Mouse (Mus musculus) midbrain, embryonic 13.5 days (tissue): ENCODE measurements around the gene Tspan5. TPM values are rescaled to one million over a fixed set of nuclear protein-coding genes. Genes with fewer than 3 reads are reported as not detected.

Source experiments
- ATAC-seq: fragments of 200-750 bp; cut with Nextera tagmentation; 2 replicates; pipeline ENCODE4 v1.8.0; 2017; ENCODE audit warnings: mild to moderate bottlenecking, moderate TSS enrichment, moderate library complexity
- H3K27ac ChIP-seq: fragments of 300-500 bp; sonication (generic); 2 replicates; pipeline ENCODE4 v1.5.1; 2015; ENCODE audit warnings: inconsistent platforms, mild to moderate bottlenecking, moderate library complexity
- H3K27me3 ChIP-seq: fragments of 300-500 bp; sonication (generic); 2 replicates; pipeline ENCODE4 v1.6.1; 2015; ENCODE audit warnings: mild to moderate bottlenecking, inconsistent platforms
- H3K36me3 ChIP-seq: fragments of 300-500 bp; sonication (generic); 2 replicates; pipeline ENCODE4 v1.6.1; 2015; ENCODE audit warnings: mild to moderate bottlenecking, inconsistent platforms
- H3K4me1 ChIP-seq: fragments of 300-500 bp; sonication (generic); replicated peaks from 2 replicates; pipeline ENCODE4 v1.6.1; 2015; ENCODE audit warnings: inconsistent platforms
- H3K4me2 ChIP-seq: fragments of 300-500 bp; sonication (generic); replicated peaks from 2 replicates; pipeline ENCODE4 v1.6.1; 2015; ENCODE audit warnings: moderate library complexity, mild to moderate bottlenecking, inconsistent platforms
- H3K4me3 ChIP-seq: fragments of 300-500 bp; sonication (generic); replicated peaks from 2 replicates; pipeline ENCODE4 v1.5.1; 2015; ENCODE audit warnings: mild to moderate bottlenecking, inconsistent platforms
- H3K9ac ChIP-seq: fragments of 300-500 bp; sonication (generic); replicated peaks from 2 replicates; pipeline ENCODE4 v1.6.1; 2015; ENCODE audit warnings: mild to moderate bottlenecking, inconsistent platforms
- H3K9me3 ChIP-seq: fragments of 300-500 bp; sonication (generic); 2 replicates; pipeline ENCODE4 v1.6.1; 2016; ENCODE audit warnings: mild to moderate bottlenecking, inconsistent platforms
- WGBS: fragments of 180-500 bp; shearing (Covaris S2); methylation state at CpG from one replicate; pipeline ENCODE4 v1.1.7; 2015; 5-methylcytosine and 5-hydroxymethylcytosine counted together
- polyA plus RNA-seq: library from polyadenylated mRNA; unstranded; fragments of >200 nt; fragmentation: Nextera tagmentation; extraction: Ambion mirVana; gene quantifications from 2 replicates; pipeline ENCODE4 v1.2.1, GENCODE M21; 2015

The Tspan5 gene
- polyA plus RNA-seq, 1 experiment from 2014 or later, result 79.1 TPM

DNA sequence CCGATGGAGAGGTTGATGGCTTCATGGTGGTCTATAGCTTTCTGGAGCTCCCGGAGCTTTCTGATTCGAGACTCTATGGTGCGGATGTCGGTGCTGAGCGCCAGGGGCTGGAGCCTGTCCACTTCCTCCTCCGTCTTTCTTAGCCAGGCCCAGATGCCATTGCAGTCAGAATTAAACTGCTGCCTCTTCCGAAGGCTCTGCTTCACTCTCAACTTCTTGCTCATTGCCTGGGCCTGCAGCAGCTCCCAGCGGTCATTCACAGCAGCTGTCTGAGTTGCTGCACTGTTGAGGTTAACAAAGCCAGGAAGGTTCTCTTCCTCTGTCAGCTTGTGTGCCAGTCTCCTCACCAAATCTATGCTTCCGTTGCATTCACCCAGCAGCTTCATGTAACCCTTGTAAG, 195.2 kb downstream of the Tspan5 start:
- 97% methylated on average over 10 of the region's 10 CpGs for WGBS
- no peak for ATAC-seq
- H3K9ac ChIP-seq, result no peak overlapping the region
- no peaks in the 10 kb centered on the region; the same call in 1 of the 2 replicates for H3K9me3 ChIP-seq
- H3K4me3 ChIP-seq, result no peak overlapping the region
- no peak overlapping the region for H3K4me2 ChIP-seq
- H3K4me1 ChIP-seq, result peaks cover 7% of the 10 kb centered on the region
- peaks cover 42% of the 10 kb centered on the region for H3K36me3 ChIP-seq
- no peak overlapping the region for H3K27ac ChIP-seq
- H3K27me3 ChIP-seq, result no peaks in the 10 kb centered on the region

- Histone ChIP-seq H3K4me1 (peaks cover 7% of the 10 kb centered on the region), H3K4me2 (no peak overlapping the region), H3K9ac (no peak overlapping the region), H3K9me3 (no peaks in the 10 kb centered on the region), H3K36me3 (peaks cover 46% of the 10 kb centered on the region), H3K4me3 (no peak overlapping the region), H3K27me3 (no peaks in the 10 kb centered on the region), H3K27ac (no peak overlapping the region)
- 26% methylated on average over 9 of the region's 9 CpGs for WGBS
- ATAC-seq, result 0 out of 2 replicates have a peak, but pooled peaks have one; percentile 63
These were observed 199.6 kb downstream of the Tspan5 start for GRCm38 (mm10) chr3:138941604-138942003.

GRCm38 (mm10) chr3:138945516-138945915, 203.5 kb downstream of the Tspan5 start:
- H3K9me3 ChIP-seq, result no peaks in the 10 kb centered on the region
- peaks cover 28% of the 10 kb centered on the region for H3K36me3 ChIP-seq
- H3K9ac ChIP-seq, result no peak overlapping the region
- no peak overlapping the region for H3K4me2 ChIP-seq
- H3K4me3 ChIP-seq, result no peak overlapping the region
- no peak overlapping the region for H3K27ac ChIP-seq
- peaks cover 7% of the 10 kb centered on the region for H3K4me1 ChIP-seq
- H3K27me3 ChIP-seq, result no peaks in the 10 kb centered on the region
- 92% methylated on average over 3 of the region's 3 CpGs for WGBS
- no peak for ATAC-seq

DNA sequence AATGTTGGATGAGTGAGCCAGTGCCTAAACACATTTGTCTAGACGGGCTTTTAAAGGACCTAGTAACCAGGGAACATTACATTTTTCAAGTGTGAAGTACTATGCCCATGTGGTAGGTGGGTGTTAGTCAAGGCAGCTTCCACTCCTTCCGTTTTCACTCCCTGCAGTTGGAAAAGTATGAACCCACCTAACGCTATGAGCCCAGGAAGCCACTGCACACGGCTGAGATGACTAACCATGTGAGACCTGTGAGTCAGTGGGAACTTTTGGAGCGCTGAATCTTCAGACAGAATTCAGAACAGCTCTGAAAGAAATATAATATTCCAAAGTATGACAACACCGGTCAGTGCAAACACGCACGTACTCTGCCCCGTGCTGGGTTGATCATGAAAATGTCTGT, 207.1 kb downstream of the Tspan5 start:
- Histone ChIP-seq H3K9ac (no peak overlapping the region), H3K27ac (no peak overlapping the region), H3K4me2 (no peak overlapping the region), H3K9me3 (no peaks in the 10 kb centered on the region), H3K4me3 (no peak overlapping the region), H3K4me1 (no peaks in the 10 kb centered on the region), H3K27me3 (no peaks in the 10 kb centered on the region), H3K36me3 (peaks cover 42% of the 10 kb centered on the region)
- WGBS, result 94% methylated on average over 9 of the region's 9 CpGs
- no peak for ATAC-seq

GRCm38 (mm10) chr3:138955220-138955619, 213.2 kb downstream of the Tspan5 start:
- ATAC-seq, result no peak
- no peak overlapping the region for H3K4me3 ChIP-seq
- H3K4me1 ChIP-seq, result no peaks in the 10 kb centered on the region
- H3K9ac ChIP-seq, result no peak overlapping the region
- peaks cover 45% of the 10 kb centered on the region for H3K36me3 ChIP-seq
- no peak overlapping the region for H3K27ac ChIP-seq
- no peaks in the 10 kb centered on the region for H3K27me3 ChIP-seq
- WGBS, result 91% methylated on average over 7 of the region's 7 CpGs
- H3K9me3 ChIP-seq, result no peaks in the 10 kb centered on the region
- H3K4me2 ChIP-seq, result no peak overlapping the region

Other genes starting within 250 kb of the Tspan5 start
- gene Eif4e, start 216.0 kb upstream of the Tspan5 start, polyA plus RNA-seq, result 343 and 393 TPM in 2 replicates